Mouse (Mus musculus) c-Kit-positive CD71-positive TER-119-positive erythroid progenitor cells, embryonic 14.5 days (primary cell): ENCODE results near the gene Gm13088.
"Not testable (repeated sequence)": the region's sequence is repeated elsewhere in the genome, so short reads cannot be mapped to it uniquely, and the experiment has no call there.

ENCODE experiments used
- DNase-seq: peaks from one replicate; pipeline ENCODE4 v3.0.0-alpha.2; 2013; ENCODE audit warnings: low spot score

Gene Gm13088

GRCm38 (mm10) chr4:143657146-143657545, at the start of gene Gm13088:
Gene Gm13088, minus strand, starts transcription at chr4:143657246.
- DNase-seq = not testable (repeated sequence)

GRCm38 (mm10) chr4:143702611-143703010, 45.6 kb upstream of the Gm13088 start, which contains the start of gene Gm13089:
Gene Gm13089, minus strand, starts transcription at chr4:143702711.
- DNase-seq = no peak

GRCm38 (mm10) chr4:143618101-143618500, 38.9 kb downstream of the Gm13088 start:
- not testable (repeated sequence) for DNase-seq

- DNase-seq = not testable (repeated sequence)
These were observed 42.3 kb downstream of the Gm13088 start, which contains the start of gene Gm13083 for GRCm38 (mm10) chr4:143614703-143615102. Gene Gm13083, plus strand, starts transcription at chr4:143615003.

GRCm38 (mm10) chr4:143611927-143612326, 45.1 kb downstream of the Gm13088 start:
- DNase-seq = not testable (repeated sequence)
